Mouse (Mus musculus) fat pad, adult 2 months (tissue): Measurements from ENCODE around the gene Ssna1.
"Not testable (repeated sequence)": the region's sequence is repeated elsewhere in the genome, so short reads cannot be mapped to it uniquely, and the experiment has no call there.

Source experiments
- DNase-seq: peaks from one replicate; pipeline ENCODE4 v3.0.0-alpha.2; 2011; ENCODE audit warnings: low read depth, low spot score; ENCODE audit errors: extremely low read depth

The Ssna1 gene

GRCm38 (mm10) chr2:25262291-25262767, 9.9 kb downstream of the Ssna1 start, which contains the start of gene Tprn:
Gene Tprn (plus strand): TSS chr2:25262618.
- peak; percentile 93 for DNase-seq

- no peak for DNase-seq
Measured at GRCm38 (mm10) chr2:25261870-25262269, 10.4 kb downstream of the Ssna1 start.

- DNase-seq: no peak
Measured at GRCm38 (mm10) chr2:25258887-25259286, 13.4 kb downstream of the Ssna1 start.

- not testable (repeated sequence) for DNase-seq
Measured at GRCm38 (mm10) chr2:25257250-25257649, 15.0 kb downstream of the Ssna1 start.

GRCm38 (mm10) chr2:25256443-25257109, 15.7 kb downstream of the Ssna1 start:
- DNase-seq: not testable (repeated sequence)

- no peak for DNase-seq
Measured at GRCm38 (mm10) chr2:25255284-25255779, 16.9 kb downstream of the Ssna1 start, which contains the start of gene Tmem203. Gene Tmem203 (plus strand): TSS chr2:25255439.

- DNase-seq: no peak
Measured at GRCm38 (mm10) chr2:25252331-25252730, 19.9 kb downstream of the Ssna1 start.

GRCm38 (mm10) chr2:25246183-25247072, 25.8 kb downstream of the Ssna1 start, which contains the start of gene AL732309.1:
Gene AL732309.1 (minus strand): TSS chr2:25246863.
- no peak for DNase-seq

GRCm38 (mm10) chr2:25244144-25244543, 28.1 kb downstream of the Ssna1 start:
- no peak for DNase-seq

GRCm38 (mm10) chr2:25243342-25243741, 28.9 kb downstream of the Ssna1 start:
- no peak for DNase-seq

GRCm38 (mm10) chr2:25242101-25242506, 30.1 kb downstream of the Ssna1 start, which contains the start of the genes Rnf208 and Cysrt1:
Gene Rnf208 (plus strand): TSS chr2:25242255.
Gene Cysrt1 (minus strand): TSS chr2:25242452.
- DNase-seq: no peak

GRCm38 (mm10) chr2:25241438-25241775, 30.8 kb downstream of the Ssna1 start:
- DNase-seq: no peak

GRCm38 (mm10) chr2:25240723-25241437, 31.4 kb downstream of the Ssna1 start:
- no peak for DNase-seq

- DNase-seq: no peak
Measured at GRCm38 (mm10) chr2:25240310-25240709, 31.9 kb downstream of the Ssna1 start.

- DNase-seq: no peak
Measured at GRCm38 (mm10) chr2:25239766-25240165, 32.5 kb downstream of the Ssna1 start.

GRCm38 (mm10) chr2:25238106-25238505, 34.1 kb downstream of the Ssna1 start:
- no peak for DNase-seq

GRCm38 (mm10) chr2:25237522-25237921, 34.7 kb downstream of the Ssna1 start:
- peak; percentile 77 for DNase-seq

GRCm38 (mm10) chr2:25236614-25237013, 35.6 kb downstream of the Ssna1 start, which contains the start of gene Rnf224:
Gene Rnf224 (minus strand): TSS chr2:25236787.
- no peak for DNase-seq

GRCm38 (mm10) chr2:25234551-25235220, 37.6 kb downstream of the Ssna1 start:
- no peak for DNase-seq

GRCm38 (mm10) chr2:25234050-25234449, 38.2 kb downstream of the Ssna1 start, which contains the start of gene Slc34a3:
Gene Slc34a3 (minus strand): TSS chr2:25234364.
- DNase-seq: no peak
